Mouse (Mus musculus): ENCODE data around the gene Tgfbi.

The Tgfbi gene

DNA sequence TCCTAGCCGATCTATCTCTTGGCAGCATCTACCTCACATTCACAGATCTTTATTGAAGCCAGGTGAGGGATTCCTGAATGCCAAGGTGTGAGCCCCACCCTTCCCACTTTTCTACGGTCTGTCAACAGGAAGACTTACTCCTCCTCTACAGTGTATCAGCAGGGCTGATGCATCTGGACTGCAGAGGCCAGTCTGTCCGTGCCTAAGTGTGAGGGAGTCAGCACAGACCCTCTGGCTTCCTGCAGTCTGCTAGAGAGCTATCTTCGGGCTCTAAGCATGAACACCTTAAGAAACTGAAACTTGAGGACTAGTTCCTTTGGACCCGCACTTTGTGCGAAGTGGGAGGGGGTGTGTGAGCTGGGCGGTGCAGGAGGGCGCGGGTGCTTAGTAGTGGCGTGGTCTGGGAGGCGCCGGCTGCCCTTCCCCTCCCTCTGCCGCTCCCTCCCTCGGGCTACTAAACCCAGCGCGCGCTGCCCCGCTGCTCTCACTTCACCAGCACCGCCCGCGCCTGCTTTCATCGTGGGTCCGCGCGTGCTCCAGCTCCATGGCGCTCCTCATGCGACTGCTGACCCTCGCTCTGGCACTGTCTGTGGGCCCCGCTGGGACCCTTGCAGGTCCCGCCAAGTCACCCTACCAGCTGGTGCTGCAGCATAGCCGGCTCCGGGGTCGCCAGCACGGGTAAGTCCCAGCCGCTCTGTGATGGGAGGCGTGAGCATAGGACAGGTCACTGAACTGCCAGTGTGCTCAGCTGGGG lies at the start of gene Tgfbi:
Tgfbi (plus strand) TSS at position 421 of the 754 bp plus-strand sequence.
- peak; percentile 40 for DNase-seq (ENCODE audit: low read depth, low spot score)

DNA sequence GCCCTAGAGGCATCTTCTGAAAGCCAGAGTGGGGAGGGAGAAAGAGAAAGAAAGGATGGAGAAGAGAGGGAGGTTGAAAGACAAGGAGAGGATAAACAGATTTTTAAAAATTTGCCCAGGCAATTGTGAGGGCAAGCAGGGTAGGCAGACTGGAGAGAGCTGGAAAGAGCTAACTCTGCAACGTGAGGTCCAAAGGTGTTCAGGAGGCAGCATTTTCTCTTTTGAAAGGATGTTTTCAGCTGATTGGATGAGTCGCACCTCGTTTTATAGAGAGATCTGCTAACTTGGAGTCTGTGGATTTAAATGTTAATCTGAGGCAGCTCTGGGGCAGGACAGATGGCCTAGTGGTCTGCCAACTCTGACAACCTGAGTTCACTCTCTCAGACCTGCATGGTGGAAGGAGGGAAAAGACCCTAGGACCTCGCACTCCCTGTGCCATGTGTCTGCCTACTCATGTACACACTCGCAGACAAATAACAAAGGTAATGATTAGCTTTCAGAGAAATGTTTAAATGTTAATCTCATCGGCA lies 49.4 kb upstream of the Tgfbi start:
- DNase-seq (ENCODE audit: low read depth, low spot score), result no peak

DNA sequence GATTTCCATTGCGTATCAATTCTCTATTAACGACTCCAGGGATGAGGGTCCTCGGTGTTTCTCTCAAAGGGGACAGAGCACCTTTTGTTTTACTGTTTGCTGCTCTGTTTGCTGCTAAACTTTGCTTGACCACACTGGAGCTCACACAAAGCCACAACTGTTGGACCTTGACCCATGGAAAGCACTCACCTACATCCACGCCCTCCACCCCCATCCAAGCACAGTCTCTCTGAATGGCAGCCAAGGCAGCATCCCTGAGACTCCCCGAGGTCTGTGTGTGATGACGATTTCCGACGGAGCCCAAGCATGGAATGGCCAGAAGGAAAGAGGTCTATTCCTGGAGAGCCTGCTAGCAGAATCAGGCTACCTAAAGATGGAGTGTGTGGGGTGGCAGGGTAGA lies 48.2 kb upstream of the Tgfbi start:
- DNase-seq (ENCODE audit: low read depth, low spot score), result no peak

DNA sequence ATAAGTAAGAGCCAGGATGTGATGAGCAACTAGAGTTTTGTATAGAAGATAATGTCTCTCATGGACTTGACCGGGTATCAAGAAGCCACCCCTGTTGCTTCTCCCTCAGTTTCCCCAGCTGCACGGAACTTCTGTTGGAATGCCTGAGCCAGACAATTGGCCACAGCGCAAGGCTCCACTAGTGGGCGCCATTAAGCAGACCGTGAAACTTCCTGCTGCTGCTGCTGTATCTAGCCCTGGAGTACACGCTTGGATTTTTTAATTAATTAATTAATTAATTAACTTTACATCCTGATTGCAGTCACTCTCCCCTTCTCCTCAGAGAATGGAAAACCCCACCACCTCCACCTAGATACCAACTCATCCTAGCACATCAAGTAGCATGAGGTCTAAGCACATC lies 46.2 kb upstream of the Tgfbi start:
- DNase-seq (ENCODE audit: low read depth, low spot score), result no peak

DNA sequence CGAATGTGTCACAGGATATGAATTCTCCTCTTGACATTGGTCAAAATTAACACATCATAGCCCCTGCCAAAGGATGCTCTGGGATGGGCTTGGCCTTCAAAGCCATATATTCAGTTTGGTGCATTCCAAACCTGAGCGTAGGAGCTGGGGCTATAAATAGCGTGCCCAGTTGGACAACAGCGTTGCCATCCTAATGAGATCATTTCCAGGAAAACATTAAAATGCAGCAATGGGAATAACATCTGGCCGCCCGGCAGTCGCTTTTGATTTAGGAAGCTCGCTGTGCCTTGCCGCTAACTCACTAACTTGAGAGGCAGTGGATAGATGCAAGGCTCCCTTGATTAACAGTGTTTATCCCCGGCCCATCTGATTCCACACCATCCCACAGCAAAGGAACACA lies 43.0 kb upstream of the Tgfbi start:
- DNase-seq (ENCODE audit: low read depth, low spot score), result peak; percentile 43

DNA sequence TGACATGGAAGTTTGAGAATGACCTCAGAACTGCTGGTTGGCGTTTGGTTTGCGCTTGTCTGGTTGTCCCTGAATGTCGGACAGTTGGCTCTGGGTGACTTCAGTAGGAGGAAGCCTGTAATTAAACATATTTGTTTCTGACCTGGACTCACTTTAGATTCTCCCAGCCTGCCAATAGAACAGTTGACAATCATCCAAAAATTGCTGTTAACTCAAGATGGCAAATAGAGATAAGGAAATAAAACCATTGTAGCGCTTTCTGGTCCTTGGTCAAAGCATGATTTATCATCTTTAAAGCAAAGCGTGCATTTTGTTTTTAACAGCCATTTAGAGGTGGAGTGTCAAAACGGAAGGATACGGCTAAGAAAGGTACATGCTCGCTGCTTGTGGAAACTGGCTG lies 37.7 kb upstream of the Tgfbi start:
- DNase-seq (ENCODE audit: low read depth, low spot score), result no peak

DNA sequence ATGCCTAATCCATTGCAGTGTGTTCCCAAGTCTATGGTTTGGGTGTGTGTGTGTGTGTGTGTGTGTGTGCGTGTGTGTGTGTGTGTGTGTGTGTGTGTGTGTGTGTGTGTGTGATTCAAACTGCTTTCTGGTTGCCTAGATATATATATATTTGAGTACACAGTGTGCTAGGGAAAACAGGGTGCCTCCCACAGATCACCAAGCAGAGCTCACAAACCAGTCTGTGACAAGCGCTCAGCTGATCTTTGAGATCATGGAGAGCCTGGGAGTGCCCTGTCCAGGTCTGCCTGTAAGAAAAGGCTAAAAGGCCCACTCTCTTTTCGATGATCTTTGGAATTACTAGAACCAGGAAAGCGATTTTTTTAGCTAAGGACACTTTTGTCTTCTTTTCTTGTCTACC lies 34.2 kb upstream of the Tgfbi start:
- DNase-seq (ENCODE audit: low read depth, low spot score), result no peak

DNA sequence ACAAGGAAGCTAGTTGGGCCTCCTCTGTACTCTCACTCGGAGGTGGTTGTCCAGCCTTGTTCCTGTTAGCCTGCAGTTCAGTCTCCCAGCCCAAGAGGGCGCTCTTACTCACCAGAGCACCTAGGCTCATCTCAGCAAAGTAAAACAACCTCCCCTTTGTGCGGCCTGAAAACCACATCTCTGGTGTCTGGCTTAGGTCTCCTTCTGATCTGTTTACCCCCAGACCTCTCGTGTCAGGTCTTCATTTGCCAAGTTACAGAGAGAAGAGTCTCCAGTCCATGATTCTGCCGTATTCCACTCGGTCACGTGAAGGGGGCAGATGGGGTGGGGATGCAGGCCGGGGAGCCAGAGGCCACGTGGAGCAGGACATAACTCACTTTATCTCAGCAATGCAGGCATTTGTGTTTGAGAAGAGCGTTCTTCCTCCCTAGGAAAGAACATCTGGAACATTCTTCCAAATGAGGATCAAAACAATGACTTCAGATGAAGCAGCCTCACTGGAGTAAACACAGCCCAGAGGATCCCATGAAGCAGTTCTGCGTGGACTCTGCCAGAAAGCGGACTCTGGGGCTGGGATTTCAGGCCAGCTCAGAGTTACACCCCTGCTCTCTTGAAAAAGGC lies 33.5 kb upstream of the Tgfbi start:
- peak; percentile 81 for DNase-seq (ENCODE audit: low read depth, low spot score)

DNA sequence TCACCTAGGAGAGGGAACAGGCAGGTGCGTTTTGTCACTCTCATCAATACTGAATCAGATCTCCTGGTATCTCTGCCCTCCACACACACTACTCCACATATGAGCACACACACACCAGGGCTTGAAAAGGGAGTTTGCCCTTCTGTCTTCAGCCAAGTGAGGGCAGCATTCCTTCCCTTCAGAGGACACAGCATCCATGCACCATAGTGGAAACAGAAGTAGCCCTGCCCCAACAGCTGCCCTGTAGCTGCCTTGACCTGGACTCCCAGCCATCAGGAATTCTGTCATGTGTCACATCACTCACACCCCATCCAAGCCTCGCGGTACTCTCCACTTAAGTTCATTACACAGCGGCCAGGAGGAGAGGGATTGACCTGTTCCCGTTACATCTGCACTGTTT lies 31.2 kb upstream of the Tgfbi start:
- DNase-seq (ENCODE audit: low read depth, low spot score), result no peak

DNA sequence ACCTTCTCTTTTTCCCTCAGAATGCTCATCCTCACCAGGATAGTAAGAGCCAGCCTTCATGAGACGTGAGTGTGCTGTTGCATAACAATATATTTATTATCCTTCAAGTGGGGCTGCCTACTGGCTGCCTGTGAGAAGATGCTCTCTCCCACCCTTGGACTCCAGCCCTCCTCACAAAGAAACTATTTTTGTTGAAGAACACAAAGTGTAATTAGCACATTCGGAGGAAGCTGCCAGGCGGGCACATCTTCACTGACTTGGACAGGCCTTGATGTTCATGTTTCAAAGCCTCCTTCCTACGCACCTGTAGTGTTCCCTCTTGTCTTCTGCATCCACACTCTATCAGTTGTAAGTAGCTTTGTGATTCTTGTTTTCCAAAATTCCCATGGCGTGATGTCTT lies 28.9 kb upstream of the Tgfbi start:
- DNase-seq (ENCODE audit: low read depth, low spot score), result no peak

DNA sequence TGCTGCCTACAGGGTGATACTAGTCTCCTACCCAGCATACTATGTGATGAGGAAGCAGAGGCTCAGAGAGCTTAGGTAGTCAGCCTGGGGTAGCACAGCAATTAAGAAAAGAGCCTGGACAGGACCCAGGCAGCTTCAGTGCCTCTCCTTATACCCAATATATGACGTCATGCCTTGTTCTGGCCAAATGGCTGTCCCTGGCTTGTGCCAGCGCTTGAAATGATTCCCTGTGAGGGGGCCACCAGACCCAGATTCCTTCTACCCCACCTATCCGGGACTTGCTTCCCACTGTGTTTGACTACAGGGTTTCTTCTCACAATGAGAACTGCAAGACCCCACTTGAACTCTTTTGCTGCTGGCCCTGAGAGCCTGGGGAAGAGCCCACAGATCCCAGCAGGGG lies 27.8 kb upstream of the Tgfbi start:
- DNase-seq (ENCODE audit: low read depth, low spot score), result peak; percentile 62

DNA sequence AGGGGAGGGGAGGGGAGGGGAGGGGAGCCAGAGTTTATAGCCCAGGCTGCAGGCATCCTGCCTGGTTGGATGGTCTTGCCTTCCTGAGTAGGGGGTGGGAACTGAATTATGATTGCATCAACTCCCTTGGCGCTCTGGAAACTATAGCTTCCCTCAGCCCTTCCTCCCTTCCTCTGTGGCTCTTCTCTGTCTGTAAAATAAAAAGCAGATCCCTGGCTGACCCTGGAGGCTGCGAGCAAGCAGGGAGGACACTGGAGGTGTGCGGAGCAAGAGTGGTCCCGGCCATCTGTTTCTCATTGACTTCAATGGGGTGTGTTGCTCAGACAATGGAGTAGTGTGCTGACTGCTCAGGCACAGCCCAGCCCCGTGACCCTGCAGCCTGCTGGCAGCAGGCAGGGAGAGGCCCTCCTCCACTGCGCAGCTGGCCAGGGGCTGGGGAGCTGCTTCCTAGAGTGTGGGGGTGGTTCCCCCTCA lies 27.3 kb upstream of the Tgfbi start:
- peak; percentile 97 for DNase-seq (ENCODE audit: low read depth, low spot score)

DNA sequence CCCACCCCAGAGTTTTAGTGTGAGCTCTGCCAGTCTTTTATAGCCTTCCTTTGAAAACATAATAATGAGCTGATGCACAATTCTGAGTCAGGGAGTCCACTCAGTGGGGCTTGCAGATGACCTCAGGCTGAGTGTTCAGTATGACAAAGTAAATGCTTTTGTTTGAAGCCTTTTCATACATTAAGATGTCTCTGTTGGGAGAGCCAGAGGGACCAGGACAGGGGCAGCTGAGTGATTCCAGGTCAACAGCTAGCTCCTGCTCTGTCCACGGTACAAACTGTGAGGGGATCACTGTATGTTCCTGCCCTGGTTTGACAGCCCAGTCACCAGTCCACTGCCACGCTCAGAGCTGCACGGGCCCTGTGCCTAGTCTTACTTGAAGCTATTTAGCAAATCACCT lies 26.6 kb upstream of the Tgfbi start:
- peak; percentile 69 for DNase-seq (ENCODE audit: low read depth, low spot score)

DNA sequence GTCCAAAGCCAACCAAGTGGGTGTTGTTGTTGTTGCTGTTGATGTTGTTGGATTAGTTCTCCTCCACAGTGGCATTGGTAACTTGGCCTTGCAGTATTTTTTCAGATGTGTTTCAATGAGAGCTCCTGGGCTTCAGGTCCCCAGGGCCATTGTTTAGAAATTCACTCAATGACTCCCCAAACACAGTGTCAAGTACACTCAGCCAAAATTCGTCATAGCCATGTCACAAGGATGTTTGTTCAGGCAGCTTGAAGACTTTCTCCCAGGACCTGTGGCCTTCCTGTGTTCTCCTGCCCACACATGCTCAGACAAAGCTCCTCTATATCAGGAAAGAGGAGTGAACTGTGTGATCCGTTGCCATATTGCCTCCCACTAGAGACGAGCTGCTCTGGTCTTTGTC lies 23.3 kb upstream of the Tgfbi start:
- DNase-seq (ENCODE audit: low read depth, low spot score), result no peak

DNA sequence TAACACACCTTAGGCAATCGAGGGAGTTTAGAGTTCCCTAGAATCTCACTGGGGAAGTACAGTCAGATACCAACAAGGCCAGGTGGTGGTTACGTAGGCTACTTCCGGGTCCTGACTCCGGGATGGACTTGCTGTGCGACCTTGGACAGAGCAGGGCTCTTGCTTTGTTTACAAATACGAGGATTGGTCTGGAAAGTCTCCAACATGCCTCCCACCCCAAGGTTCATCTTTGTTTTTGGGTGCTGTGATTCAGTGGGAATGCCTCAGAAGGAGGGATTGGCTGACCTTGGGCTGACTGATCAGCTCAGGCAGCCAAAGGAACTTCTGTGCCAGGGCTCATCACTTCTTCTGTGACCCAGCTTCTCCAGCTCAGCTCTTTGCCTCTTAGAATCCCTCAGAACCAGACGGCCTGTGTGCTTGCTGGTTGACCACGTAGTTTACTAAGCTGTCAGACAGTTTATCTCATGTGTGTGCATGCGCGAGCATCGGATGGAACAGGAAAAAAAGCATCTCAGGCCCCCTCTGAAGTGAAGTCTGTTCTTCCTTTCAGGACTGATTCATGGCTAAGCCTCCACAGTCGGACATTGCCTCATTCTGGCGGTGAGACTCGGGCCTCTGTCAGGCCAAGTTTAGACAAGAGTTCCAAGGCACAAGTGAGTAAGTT lies 20.7 kb upstream of the Tgfbi start:
- no peak for DNase-seq (ENCODE audit: low read depth, low spot score)

DNA sequence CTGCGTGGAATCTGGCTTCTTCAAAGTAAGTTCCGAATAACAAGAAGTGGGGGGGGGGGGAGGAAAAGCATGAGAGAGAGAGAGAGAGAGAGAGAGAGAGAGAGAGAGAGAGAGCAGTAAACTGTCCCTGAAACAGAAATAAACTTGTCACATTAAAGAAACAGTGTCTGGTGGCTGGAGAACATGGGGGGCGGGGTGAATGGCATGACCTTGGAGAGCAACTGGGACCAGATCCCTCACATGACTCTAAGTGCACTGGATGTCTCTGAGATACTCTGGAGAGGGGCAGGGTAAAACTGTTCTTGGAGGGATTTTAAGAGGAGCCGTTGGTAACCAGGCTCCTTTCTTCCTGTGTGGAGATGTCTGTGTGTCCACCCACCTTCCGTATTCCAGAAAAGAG lies 19.1 kb upstream of the Tgfbi start:
- DNase-seq (ENCODE audit: low read depth, low spot score), result no peak

DNA sequence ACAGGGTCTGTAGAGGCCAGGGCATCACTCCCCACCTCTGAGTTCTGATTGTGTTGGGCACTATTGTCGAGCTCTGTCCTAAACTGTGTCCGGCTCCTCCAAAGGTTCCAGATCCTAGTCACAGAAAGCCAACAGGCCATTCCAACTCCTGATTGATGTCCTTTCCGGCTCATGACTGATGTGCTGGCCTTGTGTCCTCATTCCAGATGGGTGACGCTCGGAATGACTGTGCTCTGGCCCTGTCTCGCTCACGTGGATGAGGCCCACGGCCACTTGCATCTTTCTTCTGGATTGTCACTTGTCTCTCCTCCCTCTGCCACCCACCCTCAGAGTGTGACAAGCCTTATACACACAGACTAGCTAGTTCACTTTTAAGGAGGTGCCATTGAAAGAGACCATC lies 18.1 kb upstream of the Tgfbi start:
- DNase-seq (ENCODE audit: low read depth, low spot score), result no peak

DNA sequence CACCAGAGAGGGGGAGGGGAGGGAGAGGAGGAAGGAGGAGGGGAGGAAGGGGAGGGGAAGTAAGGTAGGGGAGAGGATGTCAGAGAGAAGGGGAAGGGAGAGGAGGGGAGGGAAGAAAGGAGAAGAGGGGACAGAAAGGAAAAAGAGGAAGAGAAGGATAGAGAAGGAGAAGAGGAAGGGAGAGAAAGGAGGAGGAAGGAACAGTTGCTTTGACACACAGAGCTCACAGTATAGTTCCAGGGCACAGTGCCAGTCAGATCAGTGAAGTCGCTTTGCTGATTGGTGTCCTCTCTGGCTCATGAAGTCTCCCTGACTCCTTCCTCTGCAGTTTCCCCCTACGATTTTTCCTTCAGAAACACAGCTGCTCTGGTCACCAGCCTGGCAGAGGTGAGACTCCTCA lies 17.4 kb upstream of the Tgfbi start:
- no peak for DNase-seq (ENCODE audit: low read depth, low spot score)

DNA sequence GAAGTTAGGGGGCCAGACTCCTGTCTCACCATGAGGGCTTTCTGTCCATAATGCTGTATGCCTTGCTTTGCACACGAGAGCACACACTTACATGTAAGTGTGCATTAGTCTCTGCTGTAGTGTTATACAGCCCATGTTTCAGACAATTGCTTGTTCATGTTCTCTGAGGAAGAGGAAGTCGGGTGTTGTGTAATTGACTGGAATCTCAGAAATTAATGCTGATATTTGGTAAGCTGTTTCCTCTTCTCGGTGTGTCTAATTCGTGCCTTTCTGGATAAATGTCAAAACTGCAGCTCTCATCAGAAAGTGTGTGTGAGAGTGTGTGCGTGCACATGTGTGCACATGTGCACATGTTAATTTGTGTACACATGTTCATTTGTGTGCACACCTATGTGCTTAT lies 16.1 kb upstream of the Tgfbi start:
- no peak for DNase-seq (ENCODE audit: low read depth, low spot score)

DNA sequence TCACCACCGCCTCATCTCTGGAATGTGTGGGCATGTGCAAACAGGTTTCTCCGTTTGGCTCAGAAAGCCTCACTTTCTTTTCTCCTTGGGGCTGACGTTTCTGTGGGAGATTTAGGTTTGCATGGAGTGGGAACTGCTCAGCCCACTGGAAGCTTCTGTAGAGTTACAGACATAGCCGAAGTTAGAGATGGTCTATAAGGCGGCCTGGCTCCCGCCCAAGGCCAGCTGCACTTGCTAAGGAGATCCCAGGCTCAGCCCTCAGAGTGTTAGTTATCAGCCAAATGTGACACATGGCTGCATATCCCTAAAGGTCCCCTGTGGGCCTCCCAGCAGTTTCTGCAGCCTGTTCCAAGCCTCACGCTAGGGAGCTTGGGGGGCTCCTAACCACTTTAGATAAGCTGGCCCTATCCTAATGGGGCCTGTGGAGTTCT lies 15.3 kb upstream of the Tgfbi start:
- no peak for DNase-seq (ENCODE audit: low read depth, low spot score)

DNA sequence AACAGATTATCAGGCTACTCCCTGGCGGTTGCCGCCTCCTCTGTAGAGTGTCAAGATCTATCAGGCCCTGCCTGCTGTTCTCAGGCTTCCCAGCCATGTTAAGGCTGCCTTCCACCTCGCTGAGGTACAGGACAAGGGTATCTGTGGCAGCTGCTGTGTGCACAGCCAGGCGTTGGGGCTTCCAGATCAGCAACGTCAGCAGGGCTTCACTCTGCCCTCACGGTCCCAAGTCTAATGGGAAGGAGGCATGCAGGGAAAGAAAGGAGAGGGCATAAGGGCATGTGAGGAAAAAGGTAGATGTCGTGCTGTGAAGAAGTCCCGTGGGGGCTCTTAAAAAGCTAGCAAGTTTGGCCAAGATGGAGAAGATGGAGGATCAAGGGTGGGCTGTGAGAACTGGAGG lies 14.1 kb upstream of the Tgfbi start:
- DNase-seq (ENCODE audit: low read depth, low spot score), result no peak

DNA sequence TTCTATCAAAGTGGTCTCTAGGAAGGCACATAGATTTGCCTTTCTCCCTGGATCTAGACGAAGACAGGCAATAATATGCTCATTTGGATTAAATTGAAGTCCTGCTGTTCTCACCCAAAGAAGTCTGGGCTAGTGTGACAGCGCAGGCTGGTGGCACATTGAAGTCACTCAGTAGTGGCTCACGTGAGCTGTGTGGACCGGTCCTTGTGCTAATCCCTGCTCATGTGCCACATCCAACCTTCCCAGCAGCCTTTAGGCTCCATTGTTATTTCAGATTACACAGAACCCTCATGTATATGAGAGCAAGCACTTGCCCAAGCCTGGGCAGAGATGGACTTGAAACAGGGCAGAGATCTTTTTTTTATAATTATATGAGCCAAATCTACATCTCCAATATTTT lies 12.0 kb upstream of the Tgfbi start:
- no peak for DNase-seq (ENCODE audit: low read depth, low spot score)

Data from forelimb bud, embryonic 11.5 days (tissue).